Mouse (Mus musculus) liver, embryonic 14.5 days (tissue): Measurements from ENCODE around the gene Ccdc40.

ENCODE experiments used
- CTCF ChIP-seq: IDR thresholded peaks from 2 replicates; pipeline ENCODE4 v1.5.1; 2016; ENCODE audit warnings: antibody characterized with exemption, low read depth, control low read depth
- EP300 ChIP-seq: IDR thresholded peaks from 2 replicates; pipeline ENCODE4 v1.6.1; 2016; ENCODE audit warnings: antibody characterized with exemption, low read depth

GRCm38 (mm10) chr11:119228091-119228781, at the start of gene Ccdc40, which contains the start of gene Tbc1d16:
- TF ChIP-seq CTCF (no peak), EP300 (no peak)
